Mouse (Mus musculus) hindbrain, embryonic 13.5 days (tissue): Measurements from ENCODE around the gene Mex3b. TPM values are rescaled to one million over a fixed set of nuclear protein-coding genes. Genes with fewer than 3 reads are reported as not detected.

Source experiments
- ATAC-seq: fragments of 200-750 bp; cut with Nextera tagmentation; 2 replicates; pipeline ENCODE4 v1.8.0; 2017; ENCODE audit warnings: moderate TSS enrichment; ENCODE audit not compliant: low FRiP score
- H3K27ac ChIP-seq: fragments of 300-500 bp; sonication (generic); 2 replicates; pipeline ENCODE4 v1.5.1; 2015; ENCODE audit warnings: inconsistent platforms, mild to moderate bottlenecking, moderate library complexity
- H3K27me3 ChIP-seq: fragments of 300-500 bp; sonication (generic); 2 replicates; pipeline ENCODE4 v1.6.1; 2015; ENCODE audit warnings: mild to moderate bottlenecking, inconsistent platforms
- H3K36me3 ChIP-seq: fragments of 300-500 bp; sonication (generic); 2 replicates; pipeline ENCODE4 v1.6.1; 2015; ENCODE audit warnings: mild to moderate bottlenecking, inconsistent platforms
- H3K4me1 ChIP-seq: fragments of 300-500 bp; sonication (generic); replicated peaks from 2 replicates; pipeline ENCODE4 v1.6.1; 2015; ENCODE audit warnings: inconsistent platforms
- H3K4me2 ChIP-seq: fragments of 300-500 bp; sonication (generic); 2 replicates; pipeline ENCODE4 v1.6.1; 2015; ENCODE audit warnings: inconsistent platforms, mild to moderate bottlenecking, moderate library complexity
- H3K4me3 ChIP-seq: fragments of 300-500 bp; sonication (generic); 2 replicates; pipeline ENCODE4 v1.5.1; 2015; ENCODE audit warnings: mild to moderate bottlenecking, inconsistent platforms
- H3K9ac ChIP-seq: fragments of 300-500 bp; sonication (generic); 2 replicates; pipeline ENCODE4 v1.6.1; 2015; ENCODE audit warnings: mild to moderate bottlenecking, inconsistent platforms
- H3K9me3 ChIP-seq: fragments of 300-500 bp; sonication (generic); 2 replicates; pipeline ENCODE4 v1.6.1; 2016; ENCODE audit warnings: inconsistent platforms
- WGBS: fragments of 180-500 bp; shearing (Covaris S2); methylation state at CpG from one replicate; pipeline ENCODE4 v1.1.7; 2015; 5-methylcytosine and 5-hydroxymethylcytosine counted together
- polyA plus RNA-seq: library from polyadenylated mRNA; unstranded; fragments of >200 nt; fragmentation: Nextera tagmentation; extraction: Ambion mirVana; gene quantifications from 2 replicates; pipeline ENCODE4 v1.2.1, GENCODE M21; 2015

The Mex3b gene
- polyA plus RNA-seq, 1 experiment from 2014 or later = 37.5 TPM

DNA sequence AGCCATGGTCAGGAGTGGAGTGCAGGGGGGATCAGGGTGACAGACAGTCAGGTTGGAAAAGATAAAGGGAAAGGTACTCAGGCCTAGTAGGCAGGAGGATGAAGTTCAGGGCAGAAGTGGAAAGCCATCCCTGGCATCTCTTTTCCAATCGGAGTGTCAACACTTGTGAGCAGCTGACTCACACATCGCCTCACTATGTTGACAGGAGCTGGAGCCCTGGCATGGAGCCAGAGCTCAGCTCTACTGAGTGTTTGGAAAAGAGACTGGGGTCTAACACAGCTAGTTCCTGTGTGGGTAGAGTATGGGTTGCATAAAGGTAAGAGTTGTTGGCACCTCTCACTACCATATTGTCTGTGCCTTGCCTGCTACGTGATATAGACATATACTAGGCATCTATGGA is 38.4 kb downstream of the Mex3b start:
- H3K27ac ChIP-seq = no peak overlapping the region
- no peaks in the 10 kb centered on the region for H3K27me3 ChIP-seq
- H3K4me2 ChIP-seq = no peak overlapping the region
- no peaks in the 10 kb centered on the region for H3K36me3 ChIP-seq
- H3K4me3 ChIP-seq = no peak overlapping the region
- H3K4me1 ChIP-seq = peaks cover 10% of the 10 kb centered on the region; the same call in 1 of the 2 replicates
- no peaks in the 10 kb centered on the region for H3K9me3 ChIP-seq
- H3K9ac ChIP-seq = no peak overlapping the region
- no peak for ATAC-seq
- 83% methylated on average over 3 of the region's 3 CpGs for WGBS

DNA sequence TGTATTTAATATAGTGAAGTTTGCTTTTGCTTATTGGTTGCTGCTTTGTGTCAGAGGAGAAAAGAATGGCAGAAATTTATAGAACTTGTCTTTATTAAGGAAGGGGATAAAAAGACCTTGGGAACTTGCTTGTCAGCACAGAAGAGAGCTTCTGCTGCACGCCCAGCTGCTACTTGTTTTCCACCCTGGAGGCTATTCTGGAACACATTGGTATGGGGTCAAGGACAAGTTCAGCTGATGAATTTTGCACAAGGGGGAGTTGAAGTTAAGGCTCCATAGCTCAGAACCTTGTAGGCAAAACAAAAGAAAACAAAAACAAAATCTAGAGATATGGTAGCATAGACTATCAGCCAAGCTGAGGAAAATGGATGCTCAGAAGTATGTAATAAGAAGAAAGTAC is 39.9 kb downstream of the Mex3b start:
- 76% methylated on average over 1 of the region's 1 CpGs for WGBS
- H3K36me3 ChIP-seq = no peaks in the 10 kb centered on the region
- H3K9me3 ChIP-seq = no peaks in the 10 kb centered on the region
- H3K4me1 ChIP-seq = peaks cover 10% of the 10 kb centered on the region; the same call in 1 of the 2 replicates
- H3K27me3 ChIP-seq = no peaks in the 10 kb centered on the region
- H3K4me3 ChIP-seq = no peak overlapping the region
- H3K27ac ChIP-seq = no peak overlapping the region
- no peak overlapping the region for H3K9ac ChIP-seq
- no peak overlapping the region for H3K4me2 ChIP-seq
- ATAC-seq = no peak

DNA sequence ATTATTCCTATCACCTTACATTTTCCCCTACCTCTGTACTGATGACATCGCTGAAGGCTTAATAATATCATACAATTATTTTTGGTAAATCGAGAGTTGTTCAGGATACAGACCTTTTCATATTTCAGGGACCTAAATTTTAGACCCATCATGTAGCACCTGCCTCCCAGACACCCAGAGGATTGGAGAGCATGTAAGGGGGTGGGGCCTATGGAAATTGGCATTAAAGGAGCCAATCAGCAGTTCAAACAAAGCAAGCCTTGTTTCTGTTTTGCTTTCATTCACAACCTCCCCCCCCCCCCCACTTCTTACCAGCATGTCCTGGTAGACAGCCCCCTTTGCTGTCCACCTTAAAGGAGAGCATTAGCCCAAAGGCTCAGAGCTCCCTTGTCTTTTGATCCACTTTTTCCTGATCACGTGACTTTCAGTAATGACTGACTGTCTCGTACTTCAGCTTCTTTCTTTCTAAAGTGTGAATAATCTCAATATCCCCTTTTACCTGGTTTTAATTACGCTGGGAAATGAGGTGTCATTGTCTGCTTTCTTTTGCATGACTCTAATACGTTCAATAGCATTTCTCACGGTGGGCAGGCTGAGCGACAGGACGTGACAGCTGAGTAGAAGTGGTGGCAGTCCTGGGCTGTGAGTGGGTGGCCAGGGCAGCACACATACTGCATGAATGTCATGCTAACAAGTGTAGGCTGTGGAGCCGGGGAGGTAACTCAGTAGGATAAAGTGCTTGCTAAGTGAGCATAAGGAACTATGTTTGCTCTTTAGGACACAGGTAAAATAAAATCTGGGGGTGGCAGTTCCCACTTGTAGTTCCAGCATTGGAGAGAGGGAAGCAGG is 43.6 kb downstream of the Mex3b start:
- Histone ChIP-seq H3K9me3 (no peaks in the 10 kb centered on the region), H3K4me1 (no peaks in the 10 kb centered on the region), H3K9ac (no peak overlapping the region), H3K27ac (no peak overlapping the region), H3K4me2 (no peak overlapping the region), H3K27me3 (no peaks in the 10 kb centered on the region), H3K36me3 (no peaks in the 10 kb centered on the region), H3K4me3 (no peak overlapping the region)
- no peak for ATAC-seq
- 65% methylated on average over 10 of the region's 10 CpGs for WGBS

GRCm38 (mm10) chr7:82911501-82911900 is 44.4 kb downstream of the Mex3b start:
- WGBS = 92% methylated on average over 10 of the region's 10 CpGs
- Histone ChIP-seq H3K27ac (no peak overlapping the region), H3K4me3 (no peak overlapping the region), H3K9me3 (no peaks in the 10 kb centered on the region), H3K27me3 (no peaks in the 10 kb centered on the region), H3K9ac (no peak overlapping the region), H3K36me3 (no peaks in the 10 kb centered on the region), H3K4me2 (no peak overlapping the region), H3K4me1 (no peaks in the 10 kb centered on the region)
- no peak for ATAC-seq

DNA sequence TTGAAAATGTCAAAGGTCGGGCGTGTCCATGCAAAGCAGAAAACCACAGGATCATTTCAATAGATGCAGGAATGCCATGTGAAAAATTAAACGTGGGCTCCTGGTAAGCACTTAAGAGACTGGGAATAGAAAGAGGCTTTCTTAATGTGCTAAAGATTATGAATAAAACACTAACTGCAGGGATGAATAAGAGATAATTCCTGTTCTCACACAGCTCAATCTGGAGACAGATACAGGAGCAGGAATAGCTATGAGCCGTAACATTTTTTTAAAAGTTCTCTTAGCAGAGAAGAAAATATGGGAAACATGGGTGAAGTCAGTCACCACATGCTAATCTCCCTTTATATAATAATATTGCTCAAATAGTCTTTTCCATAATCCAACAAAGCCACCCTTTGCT is 47.2 kb downstream of the Mex3b start:
- H3K4me3 ChIP-seq = no peak overlapping the region
- WGBS = 80% methylated on average over 4 of the region's 4 CpGs
- H3K9ac ChIP-seq = no peak overlapping the region
- no peaks in the 10 kb centered on the region for H3K36me3 ChIP-seq
- H3K4me1 ChIP-seq = no peaks in the 10 kb centered on the region
- no peaks in the 10 kb centered on the region for H3K9me3 ChIP-seq
- H3K27ac ChIP-seq = no peak overlapping the region
- no peak for ATAC-seq
- H3K27me3 ChIP-seq = no peaks in the 10 kb centered on the region
- no peak overlapping the region for H3K4me2 ChIP-seq

Other genes with a start within 250 kb of the Mex3b start
- 21.5 and 26.6 TPM in 2 replicates for gene Saxo2, start 218.8 kb upstream of the Mex3b start, polyA plus RNA-seq
- gene Efl1, start 218.7 kb upstream of the Mex3b start, polyA plus RNA-seq = 22.4 and 22.9 TPM in 2 replicates